8 mouse cellular contexts compared by ENCODE assay signal in genomic region chr10:93640521-93640952, GRCm38 (mm10). TPM values are rescaled to one million over a fixed set of nuclear protein-coding genes. Genes with fewer than 3 reads are reported as not detected.
DNase-seq lines count a peak whose midpoint lies in the region; ATAC-seq and TF ChIP-seq lines count a peak whose summit lies in the region.

Gene Ntn4, plus strand, starts transcription at chr10:93640681.

- H3K4me3 ChIP-seq in heart, adult 2 months, result peak within 1 kb of the TSS; percentile 75
- peak within 1 kb of the TSS; percentile 88 for H3K4me3 ChIP-seq in forebrain, embryonic 13.5 days
- peak within 1 kb of the TSS; percentile 74 for H3K4me3 ChIP-seq in intestine, embryonic 15.5 days (replicated peaks)
- peak within 1 kb of the TSS; percentile 74 for H3K4me3 ChIP-seq in neural tube, embryonic 14.5 days (ENCODE audit: low read depth, low read length)

- intact Hi-C loops in heart, adult 2 months (cut with DNase I), result loop anchor here (5.0 kb wide), 1 partner anchor 67 kb away; no protein-coding TSS in a partner anchor

- H3K4me2 ChIP-seq in forebrain, embryonic 13.5 days, result peak within 1 kb of the TSS; percentile 96
- H3K4me2 ChIP-seq in intestine, embryonic 15.5 days (replicated peaks), result peak within 1 kb of the TSS; percentile 100
- peak within 1 kb of the TSS; percentile 80 for H3K4me2 ChIP-seq in neural tube, embryonic 14.5 days (ENCODE audit: low read depth, low read length)

- ATAC-seq in Patski, result peak; percentile 24
- no peak for ATAC-seq in forebrain, embryonic 13.5 days
- no peak for ATAC-seq in intestine, embryonic 15.5 days
- ATAC-seq in neural tube, embryonic 14.5 days (ENCODE audit: low read depth), result no peak

- peak within 1 kb of the TSS; percentile 77 for H3K27ac ChIP-seq in heart, adult 2 months
- H3K27ac ChIP-seq in forebrain, embryonic 13.5 days, result peak within 1 kb of the TSS; percentile 68
- no peak within 1 kb of the TSS for H3K27ac ChIP-seq in intestine, embryonic 15.5 days
- peak within 1 kb of the TSS; percentile 60 for H3K27ac ChIP-seq in neural tube, embryonic 14.5 days (ENCODE audit: low read depth, low read length)

- no peak for TF ChIP-seq POLR2A in heart, adult 2 months (IDR thresholded peaks at IDR 0.05; ENCODE audit: insufficient read depth, low read depth, low read length)

- 9% methylated on average over 27 of the region's 30 CpGs for WGBS in heart, adult 2 months
- 3% methylated on average over 19 of the region's 30 CpGs for WGBS in forebrain, embryonic 13.5 days
- WGBS in intestine, embryonic 15.5 days, result 6% methylated on average over 30 of the region's 30 CpGs
- WGBS in neural tube, embryonic 14.5 days, result 2% methylated on average over 29 of the region's 30 CpGs

- CTCF ChIA-PET in Patski (lab: Charles Lee), result interaction anchor here (1.4 kb wide), 1 partner anchor 137 kb away, joined by 3 read pairs; no protein-coding TSS in a partner anchor

- no peak for DNase-seq in heart, adult 2 months
- DNase-seq in heart, adult 11 months, result no peak
- no peak for DNase-seq in Patski (ENCODE audit: low read depth, low spot score)
- DNase-seq in right cerebral cortex, adult 2 months (ENCODE audit: low spot score in 2 of 2), result no peak
- DNase-seq in thymus, postnatal 0 days (ENCODE audit: low spot score), result no peak

- peak within 1 kb of the TSS; percentile 84 for H3K9ac ChIP-seq in heart, adult 2 months (ENCODE audit: low read depth, low read length)
- peak within 1 kb of the TSS; percentile 96 for H3K9ac ChIP-seq in forebrain, embryonic 13.5 days
- H3K9ac ChIP-seq in intestine, embryonic 15.5 days, result peak within 1 kb of the TSS; percentile 67
- peak within 1 kb of the TSS; percentile 85 for H3K9ac ChIP-seq in neural tube, embryonic 14.5 days (replicated peaks; ENCODE audit: low read depth, low read length)

- in situ Hi-C loops in Patski (cut with MboI; ENCODE audit: low pct_unique_long_range_greater_than_20kb), result no loop called here

- no peaks in the 10 kb centered on the region for H3K4me1 ChIP-seq in heart, adult 2 months (ENCODE audit: control insufficient read depth, insufficient read depth, low read length)
- H3K4me1 ChIP-seq in forebrain, embryonic 13.5 days, result peaks cover 34% of the 10 kb centered on the region
- peaks cover 15% of the 10 kb centered on the region for H3K4me1 ChIP-seq in intestine, embryonic 15.5 days (replicated peaks)
- 0 out of 2 replicates have a peak, but pooled peaks cover 5% of the 10 kb centered on the region for H3K4me1 ChIP-seq in neural tube, embryonic 14.5 days (ENCODE audit: control insufficient read depth, insufficient read depth, low read length)

- H3K9me3 ChIP-seq in forebrain, embryonic 13.5 days (replicated peaks), result no peaks in the 10 kb centered on the region
- H3K9me3 ChIP-seq in intestine, embryonic 15.5 days, result no peaks in the 10 kb centered on the region
- no peaks in the 10 kb centered on the region for H3K9me3 ChIP-seq in neural tube, embryonic 14.5 days (ENCODE audit: control insufficient read depth, low read length)

- H3K36me3 ChIP-seq in heart, adult 2 months (ENCODE audit: control insufficient read depth, insufficient read depth, low read length), result no peaks in the 10 kb centered on the region
- H3K36me3 ChIP-seq in forebrain, embryonic 13.5 days (ENCODE audit: poor library complexity, severe bottlenecking), result peaks cover 10% of the 10 kb centered on the region
- H3K36me3 ChIP-seq in intestine, embryonic 15.5 days, result no peaks in the 10 kb centered on the region
- H3K36me3 ChIP-seq in neural tube, embryonic 14.5 days (ENCODE audit: control insufficient read depth, insufficient read depth, low read length), result no peaks in the 10 kb centered on the region

- no peaks in the 10 kb centered on the region for H3K27me3 ChIP-seq in heart, adult 2 months (ENCODE audit: control insufficient read depth, insufficient read depth, low read length)
- H3K27me3 ChIP-seq in Patski, result no peaks in the 10 kb centered on the region
- H3K27me3 ChIP-seq in forebrain, embryonic 13.5 days, result 0 out of 2 replicates have a peak, but pooled peaks cover 11% of the 10 kb centered on the region
- peaks cover 20% of the 10 kb centered on the region for H3K27me3 ChIP-seq in intestine, embryonic 15.5 days (replicated peaks)
- no peaks in the 10 kb centered on the region for H3K27me3 ChIP-seq in neural tube, embryonic 14.5 days (ENCODE audit: control insufficient read depth, insufficient read depth, low read length)

- POLR2A ChIA-PET in Patski (lab: Charles Lee), result interaction anchor here (1.2 kb wide), 1 partner anchor 45 kb away, joined by 5 read pairs; no protein-coding TSS in a partner anchor

- TF ChIP-seq EP300 in heart, adult 2 months (IDR thresholded peaks at IDR 0.05; ENCODE audit: insufficient read depth, low read depth, low read length), result no peak

- H3K79me2 ChIP-seq in heart, adult 2 months (replicated peaks; ENCODE audit: control insufficient read depth, insufficient read depth, low read length), result no peaks in the 10 kb centered on the region

- TF ChIP-seq CTCF in heart, adult 2 months (IDR thresholded peaks at IDR 0.05), result no peak
- TF ChIP-seq CTCF in Patski (IDR thresholded peaks at IDR 0.05), result no peak

RNA-seq across cellular contexts. Expression of gene Ntn4, which starts in this region (rescaled TPM):
- 10 to 100 TPM; 14.0 to 14.9 TPM for total RNA-seq in heart, adult 2 months (2021)
- 7.4 and 11.5 TPM in 2 replicates for polyA plus RNA-seq in heart, adult 2 months (2012; rRNA removed)
- 159 TPM for polyA plus RNA-seq in Patski (2021)
- 2.1 and 2.7 TPM in 2 replicates for polyA plus RNA-seq in forebrain, embryonic 13.5 days (2015; fragmentation: Nextera tagmentation; extraction: Ambion mirVana)
- polyA plus RNA-seq in intestine, embryonic 15.5 days (2015; fragmentation: Nextera tagmentation; extraction: Ambion mirVana), result 0.29 and 0.47 TPM in 2 replicates
- polyA plus RNA-seq in neural tube, embryonic 14.5 days (2014; fragmentation: Nextera tagmentation; extraction: Ambion mirVana), result 0.53 and 1.7 TPM in 2 replicates
- 0.04 and 0.05 TPM in 2 replicates for polyA plus RNA-seq in thymus, postnatal 0 days (2015; fragmentation: Nextera tagmentation; extraction: Ambion mirVana)

Comparison
In these comparisons a context has a peak if more than half of its experiments do, and no peak if none do; other contexts are left out.
1. RNA of gene Ntn4 (polyA plus RNA-seq): 159 TPM in Patski (single experiment); 7.4 to 11.5 TPM in heart, adult 2 months, 2.1 to 2.7 TPM in forebrain, embryonic 13.5 days, 0.53 to 1.7 TPM in neural tube, embryonic 14.5 days, 0.29 to 0.47 TPM in intestine, embryonic 15.5 days and 0.04 to 0.05 TPM in thymus, postnatal 0 days; every median in the first group is over 10 times any median in the second.
2. Peak in every context shown above with its lines, with median percentiles within 50 percentile points of each other: H3K4me3 ChIP-seq, H3K9ac ChIP-seq and H3K4me2 ChIP-seq.